Mouse (Mus musculus) heart, adult 2 months (tissue): Measurements from ENCODE around the gene Ssh1.

Source experiments
- CTCF ChIP-seq: fragments of 200-600 bp; IDR thresholded peaks from 2 replicates; pipeline ENCODE4 v1.8.1; 2022; ENCODE audit warnings: antibody characterized with exemption, mild to moderate bottlenecking, moderate library complexity
- EP300 ChIP-seq: fragments of 200-500 bp; IDR thresholded peaks from 2 replicates; pipeline ENCODE4 v1.6.1; 2011; ENCODE audit warnings: low read depth, low read length, control low read depth; ENCODE audit not compliant: insufficient read depth

- no peak for TF ChIP-seq EP300
- TF ChIP-seq CTCF: peak; percentile 33
These were observed 3.1 kb downstream of the Ssh1 start for GRCm38 (mm10) chr5:113990593-113990992.
